Mouse (Mus musculus) T-cell, adult 2 months (primary cell): ENCODE measurements around the gene Esrrb.

ENCODE experiments used
- DNase-seq: peaks from one replicate; pipeline ENCODE4 v3.0.0; 2022; ENCODE audit warnings: low spot score

Gene Esrrb

DNA sequence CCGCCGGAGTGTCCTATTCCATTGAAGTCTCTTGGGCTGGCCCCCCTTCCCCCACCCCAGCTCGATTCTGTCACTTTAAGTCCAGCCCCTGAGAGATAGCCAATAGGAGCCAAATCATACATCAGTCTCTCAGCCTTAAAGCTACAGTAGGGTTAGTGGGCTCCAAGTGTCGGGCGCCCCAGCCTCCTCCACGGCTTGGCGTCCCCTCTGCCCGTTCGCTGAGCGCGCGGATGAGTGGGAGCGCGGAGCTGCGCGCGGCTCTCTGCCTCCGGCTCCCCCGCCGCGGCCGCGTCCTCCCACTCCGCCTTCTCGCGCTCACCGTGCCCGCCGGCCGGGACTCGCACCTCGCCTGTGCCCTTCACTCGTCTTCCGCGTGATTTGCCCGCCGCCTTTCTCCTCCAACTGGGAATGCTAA, 60.6 kb downstream of the Esrrb start:
- no peak for DNase-seq

DNA sequence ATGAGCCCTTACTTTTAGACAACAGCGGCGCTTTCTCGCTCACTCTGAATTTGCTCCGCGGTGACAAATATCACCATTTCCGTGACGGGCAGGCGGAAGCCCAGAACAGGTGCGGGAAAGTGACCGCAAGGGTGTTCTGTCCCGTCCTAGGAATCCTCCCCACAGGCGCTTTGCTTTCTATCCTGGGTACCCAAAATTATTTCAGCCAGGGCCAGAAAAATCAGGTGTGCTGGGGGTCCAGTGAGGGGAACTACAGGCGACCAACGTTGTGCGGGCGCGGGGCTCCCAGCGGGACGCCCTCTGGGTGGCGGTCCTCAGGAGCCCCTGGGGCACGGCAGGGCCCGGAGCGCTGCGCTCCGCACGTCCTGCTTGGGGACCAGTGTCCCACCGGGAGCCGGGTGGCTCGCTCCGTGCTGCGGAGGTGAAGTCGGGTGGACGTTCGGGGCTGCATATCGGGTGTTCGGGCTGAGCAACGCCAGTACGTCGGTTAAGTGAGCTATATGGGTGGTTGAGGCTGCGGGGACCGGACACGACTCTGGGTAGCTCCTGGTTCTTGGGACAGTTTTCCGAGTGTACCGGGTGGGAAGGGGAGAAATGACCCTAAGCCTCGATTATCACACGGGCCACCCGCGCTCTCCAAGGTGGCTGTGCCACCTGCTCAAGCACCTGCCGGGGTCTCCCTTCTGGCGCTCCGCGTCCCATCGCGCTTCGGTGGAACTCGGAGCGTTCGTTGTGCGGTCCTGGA, 61.4 kb downstream of the Esrrb start:
- DNase-seq, result no peak

DNA sequence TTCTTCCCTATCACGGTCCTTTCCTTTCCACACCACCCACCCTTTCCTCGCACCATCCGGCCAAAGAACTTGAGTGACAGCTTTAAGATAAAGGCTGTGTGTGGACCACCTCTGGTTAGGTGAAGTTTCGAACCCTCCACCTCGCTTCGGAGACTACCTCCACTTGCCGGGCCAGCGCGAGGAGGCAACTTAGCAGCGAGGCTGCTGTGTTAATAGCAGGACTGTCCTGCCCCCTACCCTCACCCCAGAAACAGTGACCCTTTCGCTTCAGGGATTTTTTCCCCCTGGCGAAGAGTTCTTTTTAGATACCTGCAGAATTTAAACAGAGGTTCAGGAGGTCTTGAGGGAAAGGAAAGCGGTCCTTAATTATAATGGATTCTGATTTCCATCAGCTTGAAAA, 62.2 kb downstream of the Esrrb start:
- no peak for DNase-seq

DNA sequence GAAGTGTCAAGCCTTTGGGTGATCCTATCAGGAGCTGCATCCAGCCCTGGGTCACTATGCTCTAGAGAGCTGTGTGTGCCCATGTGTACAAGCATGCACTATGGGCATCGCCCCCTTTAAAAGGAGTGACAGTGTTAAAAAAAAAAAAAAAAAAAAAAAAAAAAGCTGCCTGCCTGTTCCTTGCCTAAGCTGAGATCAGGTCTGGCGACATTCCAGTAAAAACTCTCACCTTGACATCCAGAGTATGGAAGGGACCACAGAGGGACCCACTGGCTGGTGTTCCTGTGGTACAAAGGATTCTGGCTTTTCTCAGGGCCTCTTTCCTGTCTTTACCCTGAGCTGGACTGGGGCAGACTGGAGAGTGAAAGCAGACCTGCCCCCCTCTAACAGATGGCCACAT, 66.7 kb downstream of the Esrrb start:
- DNase-seq, result no peak

DNA sequence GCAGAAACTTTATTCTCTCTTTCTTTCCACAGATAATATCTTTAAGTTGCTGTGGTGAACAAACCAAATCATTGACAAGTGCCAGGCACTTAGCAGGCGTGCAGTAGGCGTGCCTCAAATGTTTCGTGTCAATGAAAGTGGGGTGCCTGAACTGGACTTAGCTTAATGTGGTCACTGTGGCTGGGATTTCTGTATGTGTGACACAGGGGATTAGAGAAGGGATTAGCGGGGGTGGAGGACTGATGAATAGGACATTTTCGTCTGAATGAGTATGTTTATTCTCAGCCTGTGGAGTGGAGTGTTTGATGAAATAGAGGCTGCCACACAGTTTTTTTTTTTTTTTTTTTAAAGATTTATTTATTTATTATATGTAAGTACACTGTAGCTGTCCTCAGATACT, 70.8 kb downstream of the Esrrb start:
- DNase-seq, result no peak

DNA sequence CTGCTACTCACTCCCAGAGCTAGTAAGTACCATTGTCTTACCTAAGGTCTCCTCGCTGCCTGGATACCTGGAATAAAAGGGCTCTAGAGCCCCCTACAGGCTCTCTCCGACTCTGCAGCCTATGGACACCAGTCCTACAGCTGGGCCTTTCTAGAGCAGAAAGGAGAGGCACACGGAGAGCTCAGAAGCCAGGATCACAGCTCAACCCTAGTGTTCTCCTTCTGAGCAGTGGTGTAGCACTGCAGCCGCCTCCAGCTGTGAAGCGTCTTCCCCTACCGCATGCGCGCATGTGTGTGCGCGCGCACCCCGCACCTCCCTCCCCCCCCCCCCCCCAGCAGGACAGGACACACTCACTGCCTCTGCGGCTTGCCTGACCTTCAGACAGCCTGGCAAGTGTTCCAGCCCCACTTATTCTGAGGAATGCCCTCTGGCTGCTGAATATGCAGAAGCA, 72.5 kb downstream of the Esrrb start:
- no peak for DNase-seq

DNA sequence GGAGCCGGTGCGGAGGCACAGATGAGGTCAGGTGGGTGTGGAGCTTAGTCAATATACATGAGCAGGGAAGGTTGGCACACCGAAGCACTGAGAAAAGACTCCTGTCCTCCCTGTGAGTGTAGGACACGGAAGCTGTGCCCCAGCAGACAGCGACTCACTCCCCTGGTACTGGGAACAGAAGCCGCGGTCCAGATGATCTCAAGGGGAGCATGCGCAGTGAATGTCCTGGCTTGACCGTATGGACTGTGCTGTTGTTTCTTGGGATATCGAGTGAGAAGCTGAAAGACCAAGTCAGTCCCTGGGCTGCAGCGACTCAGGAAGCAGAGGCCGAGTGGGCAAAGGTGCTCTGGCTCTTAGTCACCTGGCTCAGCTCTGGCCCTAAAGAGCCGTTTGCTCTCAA, 74.7 kb downstream of the Esrrb start:
- DNase-seq, result no peak

DNA sequence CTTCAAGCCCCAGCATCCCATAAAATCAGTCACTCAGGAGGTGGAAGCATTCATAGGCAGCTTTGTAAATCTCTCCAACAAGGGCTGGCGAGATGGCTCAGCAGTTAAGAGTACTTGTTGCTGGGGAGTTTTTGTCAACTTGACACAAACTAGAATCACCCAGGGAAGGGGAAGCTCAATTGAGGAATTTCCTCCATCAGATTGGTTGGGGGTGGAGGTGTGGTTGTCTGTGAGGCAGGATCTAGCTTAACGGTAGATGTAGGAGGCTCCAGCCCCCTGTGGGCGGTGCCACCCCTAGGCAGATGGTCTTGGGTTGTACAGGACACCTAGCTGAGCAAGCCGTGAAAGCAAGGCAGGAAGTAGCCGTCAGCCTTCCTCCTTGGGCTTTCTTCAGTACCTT, 89.9 kb downstream of the Esrrb start:
- DNase-seq, result no peak

DNA sequence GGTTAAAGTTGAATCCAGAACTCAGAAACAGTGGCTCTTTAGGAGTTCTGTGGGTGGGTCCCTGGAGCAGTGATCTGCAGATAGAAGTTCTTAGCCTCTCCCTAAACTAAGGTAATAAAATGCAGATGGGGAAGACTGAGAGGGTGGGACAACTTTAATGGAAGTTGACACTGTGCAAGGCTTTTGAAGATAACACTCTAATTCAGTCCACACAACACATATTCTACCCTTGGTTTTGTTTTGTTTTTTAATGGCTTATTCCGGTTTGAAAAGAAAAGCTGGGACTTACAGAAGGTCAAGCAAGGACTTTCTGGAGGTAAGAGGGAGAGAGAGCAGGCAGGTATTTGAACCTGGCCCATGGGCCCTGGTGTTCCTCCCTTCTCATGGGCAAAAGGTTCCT, 94.1 kb downstream of the Esrrb start:
- no peak for DNase-seq

DNA sequence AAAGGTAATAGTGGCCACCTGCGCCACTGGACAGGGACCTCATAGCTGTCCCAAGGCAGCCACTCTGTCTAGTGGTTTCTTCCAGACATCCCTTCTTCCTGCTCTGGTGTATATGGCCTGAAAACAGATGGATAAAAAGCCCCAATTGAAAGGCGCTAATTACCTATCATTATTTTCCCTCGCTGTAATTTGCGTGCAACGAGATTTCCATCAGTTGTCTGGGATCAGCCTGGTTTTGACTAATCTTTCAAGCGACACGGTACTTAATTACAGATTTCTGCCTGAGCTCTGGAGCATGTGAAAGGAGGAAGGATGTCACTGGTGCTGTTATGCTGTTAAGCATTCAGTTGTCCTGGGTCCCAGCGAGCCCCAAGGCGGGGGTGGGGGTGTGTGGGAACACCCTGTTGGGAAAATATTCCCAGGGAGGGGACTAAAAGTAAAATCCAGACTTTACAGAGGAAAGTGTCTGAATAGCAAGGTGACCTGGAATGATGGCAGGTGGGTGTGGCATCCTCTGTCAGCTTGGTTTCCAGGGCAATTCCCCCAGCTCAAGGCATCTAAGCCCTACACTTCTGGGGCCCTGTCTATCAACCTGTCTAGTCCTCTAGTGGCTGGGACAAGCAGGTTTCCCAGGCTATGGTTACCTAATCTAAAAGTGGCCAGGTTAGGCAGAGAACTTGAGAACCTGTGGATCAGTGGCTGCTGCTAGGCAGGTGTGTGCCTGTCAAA, 102.0 kb downstream of the Esrrb start:
- DNase-seq, result no peak

DNA sequence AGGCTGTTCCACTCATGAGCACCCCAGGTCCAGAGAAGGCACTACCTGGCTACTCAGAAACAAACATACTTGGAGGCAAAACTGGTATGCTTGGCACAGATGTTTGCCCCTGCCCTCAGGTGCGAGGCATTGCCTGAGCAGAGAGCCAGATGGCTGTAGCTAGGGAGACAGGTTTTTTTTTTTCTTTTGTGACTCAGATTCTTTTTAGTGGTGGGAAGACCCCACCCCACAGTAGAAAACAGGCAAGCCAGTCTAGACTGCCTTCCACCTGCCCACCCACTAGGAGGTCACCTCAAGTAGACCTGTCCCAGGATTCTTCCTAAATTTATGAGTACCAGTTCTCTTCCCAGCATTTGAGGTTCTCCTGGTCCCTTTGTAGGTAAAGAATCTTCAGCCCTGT, 103.5 kb downstream of the Esrrb start:
- no peak for DNase-seq

DNA sequence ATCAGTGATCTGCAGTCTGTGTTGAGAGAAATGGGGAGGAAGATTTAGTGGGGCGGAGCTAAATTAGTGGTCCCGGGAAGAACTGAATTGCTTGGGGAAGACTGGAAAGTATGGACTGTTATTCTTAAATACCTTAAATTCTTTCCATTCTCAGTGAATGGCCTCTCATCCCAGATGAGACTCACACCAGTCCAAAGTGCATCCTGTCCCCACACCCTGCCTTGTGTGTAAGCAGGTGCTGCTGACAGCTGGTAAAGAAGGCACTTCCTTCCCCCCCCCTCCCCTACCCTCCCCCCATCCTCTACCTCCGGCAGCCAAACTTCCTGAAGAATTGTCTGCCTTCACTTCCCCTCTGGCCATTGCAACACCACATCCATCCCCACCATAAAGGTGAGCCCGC, 105.3 kb downstream of the Esrrb start:
- no peak for DNase-seq

DNA sequence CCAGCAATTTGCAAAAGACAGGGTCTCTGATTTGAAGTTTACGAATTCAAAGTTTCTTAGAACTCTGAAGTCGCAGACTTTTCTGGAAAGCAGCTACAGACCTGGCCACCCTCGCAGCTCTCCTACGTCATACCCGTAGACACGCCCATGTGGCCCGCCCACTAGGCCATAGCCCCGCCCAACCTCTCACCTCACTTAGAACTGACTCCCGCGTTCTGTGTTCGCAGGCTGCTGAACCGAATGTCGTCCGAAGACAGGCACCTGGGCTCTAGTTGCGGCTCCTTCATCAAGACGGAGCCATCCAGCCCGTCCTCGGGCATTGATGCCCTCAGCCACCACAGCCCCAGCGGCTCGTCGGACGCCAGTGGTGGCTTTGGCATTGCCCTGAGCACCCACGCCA, 109.0 kb downstream of the Esrrb start:
- DNase-seq, result no peak

DNA sequence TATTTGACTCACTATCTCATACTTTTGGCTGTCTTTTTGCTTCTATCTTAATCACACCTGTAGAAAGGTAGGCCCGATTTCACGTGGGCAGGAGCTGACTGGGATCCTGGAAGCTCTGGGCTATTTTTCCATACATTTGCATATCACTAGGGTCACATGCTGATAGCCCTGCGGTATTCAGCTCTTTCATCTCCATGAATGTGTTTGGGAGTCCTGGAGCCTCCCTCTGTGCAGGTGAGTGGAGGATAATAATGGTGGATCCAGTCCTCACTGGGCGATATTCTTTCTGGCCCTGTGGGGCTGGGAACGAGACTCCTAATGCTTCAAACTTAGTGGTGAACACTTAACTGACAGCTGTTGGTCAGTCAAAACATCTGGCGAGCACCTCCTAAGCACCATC, 110.0 kb downstream of the Esrrb start:
- no peak for DNase-seq

DNA sequence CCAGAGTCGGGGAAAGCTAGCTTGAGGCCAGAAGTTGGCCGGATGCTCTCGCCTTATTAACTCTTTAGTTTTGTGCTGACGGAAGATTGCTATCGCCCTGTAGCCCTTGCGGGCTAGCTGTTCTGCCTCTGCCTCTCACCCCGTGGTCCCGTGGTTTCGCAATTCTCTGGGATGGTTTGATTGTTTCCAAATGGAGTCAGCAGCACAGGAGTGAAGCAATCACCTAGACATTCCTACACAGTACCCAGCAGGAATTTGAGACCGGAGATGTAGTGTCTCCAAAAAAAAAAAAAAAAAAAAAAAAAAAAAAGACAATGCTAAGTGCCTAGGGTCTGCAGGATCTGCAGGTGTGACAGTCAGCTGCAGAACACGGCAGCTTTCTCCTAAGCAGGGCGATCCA, 112.7 kb downstream of the Esrrb start:
- DNase-seq, result no peak

DNA sequence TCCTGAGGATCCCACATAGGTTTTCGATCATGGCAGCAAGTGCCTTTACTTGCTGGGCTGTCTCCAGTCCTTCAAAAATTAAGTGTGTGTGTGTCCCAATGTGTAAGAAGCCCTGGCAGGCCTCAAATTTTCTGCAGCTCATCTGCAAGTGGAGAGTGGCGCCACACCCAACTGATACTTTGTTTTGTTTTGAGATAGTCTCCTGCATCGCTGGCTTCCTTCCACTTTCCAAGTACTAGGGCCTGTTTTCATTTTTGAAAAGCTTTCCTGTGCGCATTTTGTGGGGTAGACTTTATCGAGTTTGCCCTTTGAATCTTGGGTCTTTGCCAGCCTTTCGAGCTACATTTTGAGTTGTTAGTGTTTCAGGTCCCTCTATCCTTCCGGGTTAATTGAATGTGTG, 115.1 kb downstream of the Esrrb start:
- no peak for DNase-seq

DNA sequence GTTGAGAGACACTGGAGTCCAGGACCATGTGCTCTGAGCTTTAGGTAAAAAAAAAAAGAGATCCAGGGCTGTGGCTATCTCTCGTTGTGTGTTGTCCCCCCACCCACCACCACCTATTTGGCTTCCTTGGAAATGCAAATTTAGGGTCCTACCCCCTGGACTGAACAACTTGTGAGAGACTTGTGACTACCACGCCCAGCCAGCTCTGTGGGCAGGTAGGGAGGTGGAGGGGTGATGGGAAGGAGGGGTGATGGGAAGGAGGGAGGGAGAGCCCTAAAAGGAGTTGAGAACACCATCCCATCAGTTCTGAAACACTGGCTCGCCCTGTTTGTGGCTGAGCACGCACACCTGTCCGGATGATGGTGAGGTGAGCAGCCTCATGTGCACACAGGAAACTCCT, 118.0 kb downstream of the Esrrb start:
- no peak for DNase-seq

DNA sequence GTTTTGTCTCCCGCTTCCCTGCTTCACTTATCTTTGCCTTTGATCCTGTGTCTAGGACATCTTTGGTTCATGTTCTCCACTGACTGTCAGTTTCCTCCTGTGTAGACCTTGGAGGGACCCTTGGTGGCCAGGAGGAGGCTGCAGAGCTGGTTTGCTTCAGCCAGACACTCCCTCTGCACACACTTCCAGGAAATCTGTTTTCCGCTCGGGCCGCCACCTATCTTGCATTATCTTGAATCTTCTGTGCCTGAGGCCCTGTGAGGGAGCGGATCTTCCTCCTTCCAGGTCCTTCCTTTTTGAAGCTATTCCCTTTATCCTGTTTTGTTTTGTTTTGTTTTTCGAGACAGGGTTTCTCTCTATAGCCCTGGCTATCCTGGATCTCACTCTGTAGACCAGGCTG, 121.1 kb downstream of the Esrrb start:
- DNase-seq, result no peak

DNA sequence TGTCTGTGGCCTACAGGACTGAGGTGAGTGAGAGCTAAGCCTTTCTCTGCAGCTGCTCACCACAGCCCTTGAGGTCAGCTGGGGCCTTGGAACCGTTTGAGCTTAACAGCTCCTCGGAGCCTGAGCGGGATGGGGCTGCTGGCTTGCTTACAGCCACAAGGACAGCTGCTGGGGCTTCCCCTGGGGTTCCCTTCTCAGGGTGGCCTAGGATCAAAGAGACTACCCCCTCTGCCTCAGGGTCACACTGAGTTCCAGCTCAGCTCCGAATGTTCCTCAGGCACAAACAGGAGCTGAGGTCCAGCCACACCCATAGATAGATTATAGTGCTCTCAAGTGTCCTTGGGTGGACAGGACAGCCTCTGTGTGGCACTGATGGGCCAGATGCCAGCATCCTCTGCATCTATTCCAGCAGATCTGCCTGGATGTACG, 122.5 kb downstream of the Esrrb start:
- DNase-seq, result no peak

DNA sequence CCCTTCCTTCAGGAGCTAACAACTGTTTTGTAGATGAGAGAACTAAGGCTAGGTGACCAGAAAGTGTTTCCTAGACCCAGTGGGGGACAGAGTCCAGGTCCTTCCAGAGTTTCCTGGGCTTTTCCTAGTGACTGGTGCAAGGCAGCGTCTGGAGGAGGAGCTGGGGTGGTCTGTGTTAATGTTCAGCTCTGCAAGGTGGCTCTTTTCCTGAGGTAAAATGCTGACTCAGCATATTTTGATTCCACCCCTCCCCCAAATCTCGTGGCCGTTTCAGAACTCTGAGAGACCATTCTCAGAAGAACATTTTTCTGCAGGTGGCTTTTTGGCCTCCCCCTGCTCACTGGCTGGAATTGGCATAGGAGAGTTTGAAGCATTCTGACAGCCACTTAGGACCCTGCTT, 127.1 kb downstream of the Esrrb start:
- DNase-seq, result no peak

DNA sequence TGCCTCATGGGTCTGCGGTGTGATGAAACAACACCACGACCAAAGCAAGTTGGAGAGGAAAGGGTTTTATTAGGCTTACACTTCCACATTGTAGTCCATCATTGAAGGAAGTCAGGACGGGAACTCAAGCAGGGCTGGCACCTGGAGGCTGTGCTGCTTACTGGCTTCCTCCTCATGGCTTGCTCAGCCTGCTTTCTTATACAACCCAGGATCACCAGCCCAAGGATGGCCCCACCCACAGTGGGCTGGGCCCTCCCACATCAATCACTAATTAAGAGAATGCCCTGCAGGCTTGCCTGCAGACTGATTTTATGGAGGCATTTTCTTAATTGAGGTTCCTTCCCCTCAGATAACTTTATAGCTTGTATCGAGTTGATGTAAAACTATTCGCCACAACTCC, 129.1 kb downstream of the Esrrb start:
- no peak for DNase-seq

DNA sequence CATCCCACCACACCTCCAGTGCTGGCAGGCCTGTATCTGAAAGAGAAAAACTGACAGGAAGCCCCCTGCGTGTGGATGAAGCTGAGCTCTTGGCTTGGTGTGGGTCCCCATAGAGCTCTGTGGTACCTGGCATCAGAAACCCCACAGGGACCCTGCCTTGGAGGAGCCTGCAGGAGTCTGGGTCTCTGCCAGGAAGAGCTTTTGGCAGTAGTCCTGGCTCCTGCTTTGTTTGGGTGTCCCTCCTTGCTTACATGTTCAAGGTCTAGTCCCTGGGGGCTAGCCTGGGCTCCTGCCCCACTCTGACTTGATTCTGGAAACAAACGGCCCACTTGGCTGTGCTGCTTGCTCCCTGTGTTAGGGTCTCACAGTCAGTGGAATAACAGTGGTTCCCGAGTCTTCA, 130.6 kb downstream of the Esrrb start:
- DNase-seq, result no peak

DNA sequence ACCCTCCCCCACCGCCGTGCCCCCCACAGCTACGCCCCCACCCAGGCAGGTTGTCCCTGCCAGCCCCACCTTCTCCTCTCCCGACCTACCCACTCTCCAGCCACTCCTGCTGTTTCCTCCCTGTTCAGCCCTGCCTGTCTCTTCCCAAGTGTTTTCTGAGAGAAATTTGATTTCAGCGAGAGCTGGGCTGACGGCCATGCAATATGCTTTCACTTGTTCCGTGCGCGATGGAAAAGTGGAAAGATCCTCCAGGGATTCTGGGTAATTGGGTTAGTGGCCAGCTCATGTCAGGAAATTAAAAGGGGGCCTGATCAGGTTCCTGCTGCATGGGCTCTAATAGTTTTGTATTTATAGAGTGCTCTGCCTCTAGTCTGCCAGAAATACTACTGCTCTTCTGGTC, 131.9 kb downstream of the Esrrb start:
- DNase-seq, result no peak

DNA sequence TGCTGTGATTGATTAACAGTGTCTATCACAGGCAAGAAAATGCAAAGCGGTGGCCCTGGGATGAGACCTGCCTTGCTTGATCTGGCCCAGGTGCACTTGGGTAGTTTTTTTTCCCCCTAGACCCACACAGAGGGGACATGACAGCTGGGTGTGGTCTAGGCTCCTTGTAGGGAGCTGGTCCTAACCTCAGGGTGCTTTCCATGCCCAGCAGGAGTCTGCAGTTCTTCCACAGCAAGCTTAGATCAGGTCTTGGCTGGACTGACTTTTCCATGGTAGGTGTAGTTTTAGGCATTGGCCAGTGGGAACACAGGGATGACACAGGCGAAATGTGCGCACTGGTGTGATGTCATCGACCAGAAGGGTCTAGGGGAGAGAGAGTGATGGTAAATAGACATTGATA, 136.2 kb downstream of the Esrrb start:
- no peak for DNase-seq
